Mouse (Mus musculus) liver, adult 2 months (tissue): ENCODE measurements around the gene Fgf2.

ENCODE experiments used
- CTCF ChIP-seq: fragments of 200-500 bp; IDR thresholded peaks from 2 replicates; pipeline ENCODE4 v1.5.1; 2011; ENCODE audit warnings: low read depth, low read length, control low read depth
- POLR2A ChIP-seq: fragments of 200-500 bp; IDR thresholded peaks from 2 replicates; pipeline ENCODE4 v1.6.1; 2011; ENCODE audit warnings: low read length, control low read depth; ENCODE audit not compliant: insufficient read depth; ENCODE audit errors: extremely low read depth

GRCm38 (mm10) chr3:37303392-37304139, 44.6 kb upstream of the Fgf2 start:
- TF ChIP-seq CTCF (no peak), POLR2A (no peak)
